Mouse (Mus musculus) hindbrain, postnatal 0 days (tissue): ENCODE results near the gene Zfp691. TPM values are rescaled to one million over a fixed set of nuclear protein-coding genes. Genes with fewer than 3 reads are reported as not detected.

Source experiments
- ATAC-seq: fragments of 200-750 bp; cut with Nextera tagmentation; 2 replicates; pipeline ENCODE4 v1.8.0; 2017; ENCODE audit warnings: mild to moderate bottlenecking, moderate TSS enrichment, moderate library complexity
- DNase-seq: peaks from one replicate; pipeline ENCODE4 v3.0.0-alpha.2; 2015; ENCODE audit warnings: low spot score
- H3K27ac ChIP-seq: fragments of 300-500 bp; sonication (generic); 2 replicates; pipeline ENCODE4 v1.5.1; 2014; ENCODE audit warnings: mild to moderate bottlenecking
- H3K27me3 ChIP-seq: fragments of 300-500 bp; sonication (generic); 2 replicates; pipeline ENCODE4 v1.6.1; 2014; ENCODE audit warnings: low read length, mixed read lengths; ENCODE audit not compliant: insufficient read depth
- H3K36me3 ChIP-seq: fragments of 300-500 bp; sonication (generic); 2 replicates; pipeline ENCODE4 v1.6.1; 2014; ENCODE audit warnings: low read length, mixed read lengths; ENCODE audit not compliant: insufficient read depth
- H3K4me1 ChIP-seq: fragments of 300-500 bp; sonication (generic); 2 replicates; pipeline ENCODE4 v1.6.1; 2014; ENCODE audit warnings: antibody characterized with exemption, low read length, mixed read lengths; ENCODE audit not compliant: insufficient read depth
- H3K4me2 ChIP-seq: fragments of 300-500 bp; sonication (generic); 2 replicates; pipeline ENCODE4 v1.6.1; 2014; ENCODE audit warnings: low read depth, mild to moderate bottlenecking, low read length, moderate library complexity, mixed read lengths
- H3K4me3 ChIP-seq: fragments of 300-500 bp; sonication (generic); 2 replicates; pipeline ENCODE4 v1.5.1; 2014; ENCODE audit warnings: low read length
- H3K9ac ChIP-seq: fragments of 300-500 bp; sonication (generic); replicated peaks from 2 replicates; pipeline ENCODE4 v1.6.1; 2014; ENCODE audit warnings: mild to moderate bottlenecking, low read length, moderate library complexity, mixed read lengths
- H3K9me3 ChIP-seq: fragments of 300-500 bp; sonication (generic); 2 replicates; pipeline ENCODE4 v1.6.1; 2016; ENCODE audit warnings: low read length, mixed read lengths
- CTCF ChIP-seq: IDR thresholded peaks from 2 replicates; pipeline ENCODE4 v1.5.1; 2016; ENCODE audit warnings: antibody characterized with exemption, control low read depth, low read depth
- WGBS: fragments of 180-500 bp; shearing (Covaris S2); extraction: QIAGEN DNeasy Blood & Tissue Kit; methylation state at CpG from one replicate; pipeline ENCODE4 v1.1.7; 2014; 5-methylcytosine and 5-hydroxymethylcytosine counted together
- polyA plus RNA-seq: library from polyadenylated mRNA; unstranded; fragments of >200 nt; fragmentation: Nextera tagmentation; extraction: Ambion mirVana; gene quantifications from 2 replicates; pipeline ENCODE4 v1.2.1, GENCODE M21; 2015
- total RNA-seq: library from RNA; depleted of rRNA; stranded (reverse); fragments of >200 nt; gene quantifications from 2 replicates; pipeline ENCODE4 v1.2.3, GENCODE M21; 2014

Zfp691 gene
- total and polyA plus RNA-seq, 2 experiments from 2014 or later, result 3.6 to 198 TPM

DNA sequence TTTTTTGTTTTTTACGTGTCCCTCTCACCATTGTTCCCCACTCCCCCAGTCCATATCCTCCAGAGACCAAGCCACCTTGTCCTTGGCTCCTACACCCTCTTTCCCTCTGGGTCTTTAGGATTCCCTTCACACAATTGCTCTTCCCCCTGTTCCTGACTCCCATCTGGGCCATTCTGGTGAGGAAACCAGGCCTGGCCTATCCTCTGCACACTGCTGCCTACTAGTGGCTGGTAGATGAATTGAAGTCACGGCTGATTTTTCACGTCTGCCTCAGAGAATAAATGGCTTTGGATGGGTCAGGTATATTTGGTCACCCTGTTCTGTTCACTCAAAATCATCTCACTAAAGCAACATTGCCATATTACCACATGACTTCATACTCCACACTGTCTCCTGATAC lies 33.9 kb downstream of the Zfp691 start:
- no peaks in the 10 kb centered on the region for H3K27me3 ChIP-seq
- ATAC-seq, result no peak
- H3K4me1 ChIP-seq, result no peaks in the 10 kb centered on the region
- WGBS, result 51% methylated on average over 3 of the region's 3 CpGs
- no peak overlapping the region for H3K4me2 ChIP-seq
- H3K27ac ChIP-seq, result no peak overlapping the region
- peaks cover 15% of the 10 kb centered on the region; the same call in 1 of the 2 replicates for H3K36me3 ChIP-seq
- H3K9ac ChIP-seq, result no peak overlapping the region
- DNase-seq, result no peak
- peak; percentile 72 for TF ChIP-seq CTCF
- H3K4me3 ChIP-seq, result no peak overlapping the region
- no peaks in the 10 kb centered on the region for H3K9me3 ChIP-seq

DNA sequence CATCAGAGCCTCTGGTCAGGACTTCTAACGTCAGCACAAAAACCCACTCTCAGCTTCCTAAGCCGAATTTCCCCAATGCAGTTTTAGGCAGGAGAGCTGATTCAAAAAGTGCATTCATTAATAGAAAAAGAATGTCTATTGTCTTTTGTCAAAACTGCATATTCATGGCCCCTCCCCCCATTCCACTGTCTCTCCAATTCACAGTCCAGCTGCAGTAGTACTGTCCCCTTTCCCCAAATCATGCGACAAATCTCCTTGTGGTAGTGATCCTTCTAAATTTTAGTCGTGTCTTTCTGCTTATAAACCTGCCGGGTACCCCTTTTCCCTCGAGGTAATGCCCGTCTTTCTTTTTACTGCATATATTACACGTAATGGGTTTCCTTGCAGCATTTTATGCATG lies 35.2 kb downstream of the Zfp691 start:
- H3K4me2 ChIP-seq, result peak overlapping the region; percentile 47
- DNase-seq, result no peak
- H3K4me3 ChIP-seq, result peak overlapping the region; percentile 0; the same call in 1 of the 2 replicates
- WGBS, result 45% methylated on average over 8 of the region's 8 CpGs
- no peaks in the 10 kb centered on the region for H3K4me1 ChIP-seq
- H3K27me3 ChIP-seq, result no peaks in the 10 kb centered on the region
- no peak overlapping the region for H3K27ac ChIP-seq
- H3K9me3 ChIP-seq, result no peaks in the 10 kb centered on the region
- peaks cover 25% of the 10 kb centered on the region; the same call in 1 of the 2 replicates for H3K36me3 ChIP-seq
- no peak for TF ChIP-seq CTCF
- H3K9ac ChIP-seq, result no peak overlapping the region
- no peak for ATAC-seq

- no peaks in the 10 kb centered on the region for H3K4me1 ChIP-seq
- H3K27ac ChIP-seq, result 0 out of 2 replicates have a peak overlapping the region, but pooled peaks have one; percentile 11
- TF ChIP-seq CTCF, result no peak
- DNase-seq (peak; percentile 91), ATAC-seq (peak; percentile 91)
- H3K27me3 ChIP-seq, result no peaks in the 10 kb centered on the region
- peak overlapping the region; percentile 47 for H3K4me2 ChIP-seq
- 13% methylated on average over 17 of the region's 18 CpGs for WGBS
- 0 out of 2 replicates have a peak overlapping the region, but pooled peaks have one; percentile 0 for H3K4me3 ChIP-seq
- peaks cover 31% of the 10 kb centered on the region; the same call in 1 of the 2 replicates for H3K36me3 ChIP-seq
- no peak overlapping the region for H3K9ac ChIP-seq
- H3K9me3 ChIP-seq, result no peaks in the 10 kb centered on the region
Observed at GRCm38 (mm10) chr4:119138171-119138570, 35.8 kb downstream of the Zfp691 start.

- Histone ChIP-seq H3K27ac (no peak overlapping the region), H3K36me3 (peaks cover 37% of the 10 kb centered on the region), H3K27me3 (no peaks in the 10 kb centered on the region), H3K9ac (no peak overlapping the region), H3K4me3 (no peak overlapping the region), H3K4me2 (no peak overlapping the region), H3K4me1 (no peaks in the 10 kb centered on the region), H3K9me3 (no peaks in the 10 kb centered on the region)
- no peak for DNase-seq
- TF ChIP-seq CTCF, result no peak
- ATAC-seq, result no peak
- 60% methylated on average over 8 of the region's 8 CpGs for WGBS
Observed at GRCm38 (mm10) chr4:119137313-119137712, 36.7 kb downstream of the Zfp691 start.

DNA sequence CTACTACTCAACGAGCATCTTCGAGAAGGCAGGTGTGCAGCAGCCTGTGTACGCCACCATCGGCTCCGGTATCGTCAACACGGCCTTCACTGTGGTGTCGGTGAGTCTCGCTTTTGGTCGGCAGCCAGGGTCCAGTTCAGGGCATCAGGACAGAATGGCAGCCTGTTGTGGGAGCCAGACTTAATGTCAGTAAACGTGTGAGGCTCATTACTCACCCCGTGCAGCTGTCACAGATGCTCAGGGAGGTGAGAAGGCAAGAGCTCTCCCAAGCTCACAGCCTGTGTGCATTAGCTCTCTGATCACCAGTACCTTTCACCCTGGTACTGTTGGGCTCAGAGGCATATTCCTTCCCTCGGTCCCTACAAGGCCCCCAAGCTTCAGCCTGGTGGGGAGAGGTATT lies 40.1 kb downstream of the Zfp691 start:
- WGBS, result 88% methylated on average over 13 of the region's 13 CpGs
- Histone ChIP-seq H3K27me3 (no peaks in the 10 kb centered on the region), H3K27ac (no peak overlapping the region), H3K9me3 (no peaks in the 10 kb centered on the region), H3K4me3 (no peak overlapping the region), H3K36me3 (peaks cover 40% of the 10 kb centered on the region), H3K4me2 (no peak overlapping the region), H3K9ac (no peak overlapping the region), H3K4me1 (no peaks in the 10 kb centered on the region)
- ATAC-seq (no peak), DNase-seq (no peak)
- TF ChIP-seq CTCF, result no peak

DNA sequence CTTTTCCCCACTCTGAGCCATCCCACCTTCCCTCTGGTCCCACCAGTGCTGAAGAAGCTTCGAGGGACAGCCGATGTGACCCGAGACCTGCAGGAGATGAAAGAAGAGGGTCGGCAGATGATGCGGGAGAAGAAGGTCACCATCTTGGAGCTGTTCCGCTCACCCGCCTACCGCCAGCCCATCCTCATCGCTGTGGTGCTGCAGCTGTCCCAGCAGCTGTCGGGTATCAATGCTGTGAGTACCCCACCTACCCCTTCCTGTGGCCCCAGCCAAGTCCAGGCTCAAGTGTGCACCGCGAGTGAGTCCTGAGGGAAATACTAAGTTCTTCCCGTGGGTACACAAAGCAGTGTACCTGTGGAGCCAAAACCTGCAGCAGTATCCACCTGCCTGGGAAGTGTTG lies 40.7 kb downstream of the Zfp691 start:
- no peak for TF ChIP-seq CTCF
- no peaks in the 10 kb centered on the region for H3K27me3 ChIP-seq
- H3K4me2 ChIP-seq, result no peak overlapping the region
- peaks cover 40% of the 10 kb centered on the region for H3K36me3 ChIP-seq
- WGBS, result 91% methylated on average over 13 of the region's 13 CpGs
- H3K27ac ChIP-seq, result no peak overlapping the region
- no peak overlapping the region for H3K4me3 ChIP-seq
- DNase-seq (no peak), ATAC-seq (no peak)
- H3K4me1 ChIP-seq, result no peaks in the 10 kb centered on the region
- no peak overlapping the region for H3K9ac ChIP-seq
- H3K9me3 ChIP-seq, result no peaks in the 10 kb centered on the region

DNA sequence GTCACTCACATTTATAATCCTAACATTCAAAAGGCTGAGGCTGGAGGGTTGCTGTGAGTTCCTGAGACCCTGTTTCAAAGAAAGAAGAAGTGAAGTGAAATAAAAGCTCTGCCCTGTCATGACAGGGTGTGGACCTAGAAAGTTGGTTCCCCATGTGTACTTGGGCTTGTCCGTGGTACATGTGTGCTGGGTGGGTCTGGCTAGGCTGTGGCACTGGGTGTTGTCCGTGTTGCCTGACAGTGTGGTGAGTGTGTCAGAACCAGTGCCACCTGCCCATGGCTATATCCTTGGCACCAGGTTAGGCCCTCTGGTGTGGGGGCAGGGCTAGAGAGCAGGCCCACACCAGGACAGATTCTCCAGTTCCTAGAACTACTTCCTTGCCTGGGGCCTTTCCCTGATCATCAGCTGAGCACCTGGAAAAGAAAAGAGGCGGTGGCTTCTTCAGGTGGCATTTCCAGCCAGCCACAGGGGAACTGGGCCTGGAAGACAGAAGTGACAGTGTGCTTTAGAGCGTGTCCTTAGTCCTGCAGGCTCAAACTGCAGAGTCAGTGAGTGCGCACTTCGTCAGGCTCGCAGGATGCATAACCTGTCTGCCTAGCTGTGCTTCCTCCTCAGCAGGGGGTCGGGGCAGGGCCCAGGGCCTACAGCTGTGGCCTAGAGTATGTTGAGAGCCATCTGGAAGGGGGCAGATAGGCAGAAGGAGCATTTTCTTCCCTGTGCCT lies 42.6 kb downstream of the Zfp691 start:
- no peak overlapping the region for H3K27ac ChIP-seq
- ATAC-seq (no peak), DNase-seq (no peak)
- no peaks in the 10 kb centered on the region for H3K27me3 ChIP-seq
- no peak overlapping the region for H3K4me2 ChIP-seq
- H3K4me3 ChIP-seq, result no peak overlapping the region
- no peak for TF ChIP-seq CTCF
- no peak overlapping the region for H3K9ac ChIP-seq
- H3K4me1 ChIP-seq, result no peaks in the 10 kb centered on the region
- H3K36me3 ChIP-seq, result peaks cover 34% of the 10 kb centered on the region
- no peaks in the 10 kb centered on the region for H3K9me3 ChIP-seq
- 81% methylated on average over 8 of the region's 8 CpGs for WGBS
